Mouse (Mus musculus): Measurements from ENCODE around the gene Prdm5. TPM values are rescaled to one million over a fixed set of nuclear protein-coding genes. Genes with fewer than 3 reads are reported as not detected.

Prdm5 gene
- polyA plus RNA-seq, 1 experiment from 2014 or later = 4.4 TPM

DNA sequence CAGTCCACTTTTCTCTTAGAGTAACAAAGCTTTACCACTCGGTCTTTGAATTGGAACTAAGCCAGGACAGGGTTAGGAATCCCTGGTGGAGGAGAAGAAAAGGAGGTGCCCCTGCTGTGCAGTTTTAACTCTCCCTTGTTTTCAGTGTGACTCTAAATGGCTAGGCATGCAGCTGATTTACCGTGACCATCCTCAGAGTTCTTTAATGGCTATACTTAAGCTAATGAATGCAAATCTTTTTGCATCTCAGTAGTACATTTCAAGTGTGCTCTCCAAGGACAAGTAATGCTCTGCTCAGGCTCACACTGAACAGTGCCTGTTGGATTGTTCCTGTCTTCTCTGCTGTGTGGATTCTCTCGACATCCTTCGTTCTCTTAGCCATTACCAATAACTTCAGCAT, 154.4 kb downstream of the Prdm5 start:
- 5% methylated on average over 4 of the region's 4 CpGs for WGBS
- no peak overlapping the region for H3K27ac ChIP-seq (ENCODE audit: low read depth, low read length)
- H3K27me3 ChIP-seq (ENCODE audit: control insufficient read depth, insufficient read depth, low read length) = no peaks in the 10 kb centered on the region
- H3K4me1 ChIP-seq (ENCODE audit: control insufficient read depth, insufficient read depth, low read length) = peaks cover 5% of the 10 kb centered on the region; the same call in 1 of the 2 replicates
- no peak overlapping the region for H3K9ac ChIP-seq (replicated peaks; ENCODE audit: low read depth, low read length)
- H3K9me3 ChIP-seq (ENCODE audit: control insufficient read depth, low read length) = no peaks in the 10 kb centered on the region
- no peak overlapping the region for H3K4me3 ChIP-seq (ENCODE audit: low read depth, low read length)
- no peaks in the 10 kb centered on the region for H3K36me3 ChIP-seq (ENCODE audit: control insufficient read depth, insufficient read depth, low read length)
- H3K4me2 ChIP-seq (ENCODE audit: low read depth, low read length) = no peak overlapping the region
- ATAC-seq (ENCODE audit: low read depth) = peak; percentile 79

DNA sequence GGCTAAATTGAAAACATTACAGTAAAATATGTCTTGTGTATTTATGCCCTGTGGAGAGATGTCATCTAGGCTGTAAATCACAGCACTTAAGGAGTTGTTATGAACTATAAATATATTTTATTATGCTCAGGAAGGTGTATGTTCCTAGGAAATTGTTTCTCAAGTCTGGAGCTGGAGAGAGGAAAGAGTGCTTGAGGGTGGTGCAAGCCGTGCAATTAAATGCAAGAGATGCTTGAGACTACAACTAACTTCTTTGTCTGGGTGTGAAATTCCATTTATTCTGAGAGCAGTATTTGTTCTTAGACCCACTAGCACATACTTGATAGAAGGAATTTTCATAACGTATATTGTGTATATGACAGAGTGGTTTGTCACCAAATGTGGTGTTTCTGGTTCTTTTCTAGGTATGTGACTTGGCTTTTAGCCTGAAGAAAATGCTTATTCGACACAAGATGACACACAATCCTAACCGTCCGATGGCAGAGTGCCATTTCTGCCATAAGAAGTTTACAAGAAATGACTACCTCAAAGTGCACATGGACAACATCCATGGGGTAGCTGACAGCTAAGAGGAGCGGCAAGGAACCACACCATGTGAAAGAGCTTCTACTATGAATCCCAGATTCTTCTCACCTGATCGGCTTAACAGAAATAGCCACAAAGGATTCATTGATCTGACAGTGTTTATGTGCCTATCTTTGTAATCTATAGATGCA, 156.9 kb downstream of the Prdm5 start:
- no peak overlapping the region for H3K4me3 ChIP-seq (ENCODE audit: low read depth, low read length)
- no peaks in the 10 kb centered on the region for H3K27me3 ChIP-seq (ENCODE audit: control insufficient read depth, insufficient read depth, low read length)
- H3K9ac ChIP-seq (replicated peaks; ENCODE audit: low read depth, low read length) = no peak overlapping the region
- H3K36me3 ChIP-seq (ENCODE audit: control insufficient read depth, insufficient read depth, low read length) = no peaks in the 10 kb centered on the region
- peaks cover 5% of the 10 kb centered on the region; the same call in 1 of the 2 replicates for H3K4me1 ChIP-seq (ENCODE audit: control insufficient read depth, insufficient read depth, low read length)
- no peaks in the 10 kb centered on the region for H3K9me3 ChIP-seq (ENCODE audit: control insufficient read depth, low read length)
- ATAC-seq (ENCODE audit: low read depth) = peak; percentile 66
- 88% methylated on average over 7 of the region's 7 CpGs for WGBS
- no peak overlapping the region for H3K27ac ChIP-seq (ENCODE audit: low read depth, low read length)
- no peak overlapping the region for H3K4me2 ChIP-seq (ENCODE audit: low read depth, low read length)

DNA sequence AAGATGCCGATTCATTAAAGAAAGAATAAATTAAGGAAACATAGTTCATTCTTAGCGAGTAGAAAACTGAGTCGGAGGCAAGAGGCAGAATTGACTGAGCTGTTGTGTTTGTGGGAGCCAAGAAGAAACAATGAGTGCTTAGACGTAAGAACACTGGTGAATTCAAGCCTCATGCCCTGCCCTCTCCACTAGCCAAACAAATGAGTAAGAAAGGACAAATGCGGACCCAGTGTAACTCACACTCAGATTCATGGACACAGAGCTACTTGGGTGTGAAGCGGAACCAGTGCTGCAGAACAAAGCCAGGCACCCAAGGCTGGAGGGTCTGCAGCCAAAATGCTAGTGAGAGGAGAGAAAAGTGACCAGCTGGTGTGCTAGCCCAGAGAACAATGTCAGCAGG, 171.7 kb downstream of the Prdm5 start:
- Histone ChIP-seq H3K4me2 (ENCODE audit: low read depth, low read length) (no peak overlapping the region), H3K4me1 (ENCODE audit: control insufficient read depth, insufficient read depth, low read length) (no peaks in the 10 kb centered on the region), H3K9ac (replicated peaks; ENCODE audit: low read depth, low read length) (no peak overlapping the region), H3K27me3 (ENCODE audit: control insufficient read depth, insufficient read depth, low read length) (no peaks in the 10 kb centered on the region), H3K36me3 (ENCODE audit: control insufficient read depth, insufficient read depth, low read length) (no peaks in the 10 kb centered on the region), H3K9me3 (ENCODE audit: control insufficient read depth, low read length) (no peaks in the 10 kb centered on the region; the same call in 1 of the 2 replicates), H3K27ac (ENCODE audit: low read depth, low read length) (no peak overlapping the region), H3K4me3 (ENCODE audit: low read depth, low read length) (no peak overlapping the region)
- ATAC-seq (ENCODE audit: low read depth) = no peak
- WGBS = 66% methylated on average over 6 of the region's 6 CpGs

DNA sequence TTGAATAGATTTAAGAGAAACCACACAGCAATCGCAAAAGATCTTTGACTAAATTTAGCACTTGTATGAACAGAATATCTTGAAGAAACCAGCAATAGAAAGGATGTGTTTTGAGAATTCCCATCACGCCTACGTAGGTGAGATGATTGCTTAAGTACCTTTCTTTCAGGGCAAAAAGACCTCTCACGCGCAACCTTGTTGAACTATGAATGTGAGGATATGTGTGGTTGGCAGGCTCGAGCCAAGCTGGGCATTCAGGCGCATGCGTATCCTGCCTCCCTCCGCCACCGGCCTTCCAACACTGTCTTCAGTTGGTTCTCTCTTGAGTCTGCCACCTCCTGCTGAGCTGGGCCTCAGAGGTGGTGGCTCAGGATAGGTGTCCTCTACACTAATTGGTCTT, 173.5 kb downstream of the Prdm5 start, which contains the start of gene 4930544G11Rik:
Gene 4930544G11Rik (plus strand): TSS at position 301 of the 400 bp plus-strand sequence.
- Histone ChIP-seq H3K9ac (replicated peaks; ENCODE audit: low read depth, low read length) (no peak within 1 kb of the TSS), H3K9me3 (ENCODE audit: control insufficient read depth, low read length) (no peaks in the 10 kb centered on the region; the same call in 1 of the 2 replicates), H3K36me3 (ENCODE audit: control insufficient read depth, insufficient read depth, low read length) (no peaks in the 10 kb centered on the region), H3K4me2 (ENCODE audit: low read depth, low read length) (no peak within 1 kb of the TSS), H3K27me3 (ENCODE audit: control insufficient read depth, insufficient read depth, low read length) (no peaks in the 10 kb centered on the region), H3K4me1 (ENCODE audit: control insufficient read depth, insufficient read depth, low read length) (no peaks in the 10 kb centered on the region), H3K27ac (ENCODE audit: low read depth, low read length) (no peak within 1 kb of the TSS), H3K4me3 (ENCODE audit: low read depth, low read length) (no peak within 1 kb of the TSS)
- no peak for ATAC-seq (ENCODE audit: low read depth)
- 97% methylated on average over 10 of the region's 10 CpGs for WGBS

DNA sequence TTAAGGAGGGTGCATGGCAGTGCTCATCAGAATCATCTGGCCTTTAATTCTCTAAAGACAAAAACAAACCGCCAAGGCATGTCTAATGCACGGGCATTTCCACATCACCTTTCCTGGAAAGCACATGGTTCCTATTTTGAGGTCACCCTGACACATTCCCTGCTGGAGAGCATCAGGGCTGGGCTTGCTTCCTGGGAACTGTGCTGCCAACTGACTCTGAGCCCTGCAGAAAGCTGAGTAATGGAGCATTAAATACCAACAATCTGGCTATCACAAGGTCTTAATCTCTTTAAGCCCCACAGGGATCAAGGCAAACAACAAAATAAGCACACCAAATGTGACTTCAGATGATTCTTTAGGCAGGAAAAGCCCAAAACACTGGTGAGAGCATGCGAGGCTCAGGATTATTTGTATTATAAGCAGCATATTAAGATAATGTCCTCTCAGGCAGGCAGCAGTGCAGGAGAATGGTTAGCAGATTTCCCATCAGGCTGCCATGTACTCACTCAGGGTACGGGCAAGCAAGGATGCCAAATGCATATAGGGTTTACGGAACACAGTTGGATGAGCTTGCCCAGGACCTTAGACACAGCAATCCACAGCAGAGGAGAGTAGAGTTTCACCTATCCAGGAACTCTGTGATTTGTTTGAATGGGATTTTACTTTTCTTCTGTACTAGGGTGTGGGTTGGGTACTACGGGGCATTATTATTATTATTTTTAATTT, 190.8 kb downstream of the Prdm5 start:
- no peak overlapping the region for H3K4me3 ChIP-seq (ENCODE audit: low read depth, low read length)
- no peak overlapping the region for H3K4me2 ChIP-seq (ENCODE audit: low read depth, low read length)
- H3K9ac ChIP-seq (replicated peaks; ENCODE audit: low read depth, low read length) = no peak overlapping the region
- peak; percentile 55 for ATAC-seq (ENCODE audit: low read depth)
- no peaks in the 10 kb centered on the region for H3K36me3 ChIP-seq (ENCODE audit: control insufficient read depth, insufficient read depth, low read length)
- H3K9me3 ChIP-seq (ENCODE audit: control insufficient read depth, low read length) = no peaks in the 10 kb centered on the region
- no peaks in the 10 kb centered on the region for H3K27me3 ChIP-seq (ENCODE audit: control insufficient read depth, insufficient read depth, low read length)
- no peak overlapping the region for H3K27ac ChIP-seq (ENCODE audit: low read depth, low read length)
- WGBS = 56% methylated on average over 6 of the region's 6 CpGs
- H3K4me1 ChIP-seq (ENCODE audit: control insufficient read depth, insufficient read depth, low read length) = 0 out of 2 replicates have a peak, but pooled peaks cover 8% of the 10 kb centered on the region

DNA sequence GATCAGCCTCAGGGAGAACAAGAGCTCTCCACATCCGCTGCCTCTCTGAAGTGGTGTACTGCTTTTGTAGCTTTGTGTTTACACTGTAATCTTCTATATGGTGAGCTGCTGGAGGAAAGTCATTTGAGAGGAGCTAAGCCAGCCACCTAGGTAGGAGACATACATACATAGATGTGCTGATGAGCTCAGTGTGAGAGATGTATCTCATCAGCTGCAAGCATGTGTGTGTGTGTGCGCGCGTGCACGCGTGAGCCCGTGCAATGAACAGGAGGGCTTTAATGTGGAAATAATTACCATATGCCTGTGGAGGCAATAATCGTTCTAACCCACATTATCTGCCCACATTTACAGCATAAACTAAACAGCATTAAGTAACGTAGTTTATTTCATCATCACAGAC, 191.6 kb downstream of the Prdm5 start:
- 0 out of 2 replicates have a peak, but pooled peaks cover 8% of the 10 kb centered on the region for H3K4me1 ChIP-seq (ENCODE audit: control insufficient read depth, insufficient read depth, low read length)
- 0 out of 2 replicates have a peak overlapping the region, but pooled peaks have one; percentile 4 for H3K9ac ChIP-seq (replicated peaks; ENCODE audit: low read depth, low read length)
- H3K27me3 ChIP-seq (ENCODE audit: control insufficient read depth, insufficient read depth, low read length) = no peaks in the 10 kb centered on the region
- ATAC-seq (ENCODE audit: low read depth) = peak; percentile 91
- 61% methylated on average over 9 of the region's 9 CpGs for WGBS
- H3K36me3 ChIP-seq (ENCODE audit: control insufficient read depth, insufficient read depth, low read length) = no peaks in the 10 kb centered on the region
- 0 out of 2 replicates have a peak overlapping the region, but pooled peaks have one; percentile 44 for H3K27ac ChIP-seq (ENCODE audit: low read depth, low read length)
- H3K4me3 ChIP-seq (ENCODE audit: low read depth, low read length) = no peak overlapping the region
- H3K9me3 ChIP-seq (ENCODE audit: control insufficient read depth, low read length) = no peaks in the 10 kb centered on the region; the same call in 1 of the 2 replicates
- H3K4me2 ChIP-seq (ENCODE audit: low read depth, low read length) = no peak overlapping the region

Other genes starting within 250 kb of the Prdm5 start
- gene Ndnf, start 107.4 kb upstream of the Prdm5 start, polyA plus RNA-seq (2014; fragmentation: Nextera tagmentation; extraction: Ambion mirVana) = 11.8 and 13.9 TPM in 2 replicates
- gene 4930544G11Rik, start 173.6 kb downstream of the Prdm5 start, polyA plus RNA-seq (2014; fragmentation: Nextera tagmentation; extraction: Ambion mirVana) = not detected in 2 replicates

Data from neural tube, embryonic 14.5 days (tissue).